Mouse (Mus musculus): ENCODE results near the gene Doc2a.

- TF ChIP-seq POLR2A (IDR thresholded peaks at IDR 0.05; ENCODE audit: insufficient read depth, low read depth, low read length): peak; percentile 100
- peak; percentile 64; the same call in 1 of the 2 replicates for TF ChIP-seq CTCF (IDR thresholded peaks at IDR 0.05)
- peak; percentile 61; the same call in 1 of the 2 replicates for TF ChIP-seq EP300 (IDR thresholded peaks at IDR 0.05; ENCODE audit: insufficient read depth, low read depth, low read length)
These were observed 48.2 kb upstream of the Doc2a start for GRCm38 (mm10) chr7:126799050-126799467.
